Mouse (Mus musculus): ENCODE measurements around the gene Scarb2. TPM values are rescaled to one million over a fixed set of nuclear protein-coding genes. Genes with fewer than 3 reads are reported as not detected.
A peak's percentile ranks its signal among the peaks of the same experiment; 100 is the strongest.

The Scarb2 gene
- polyA plus RNA-seq, 1 experiment from 2014 or later = 7.0 TPM

DNA sequence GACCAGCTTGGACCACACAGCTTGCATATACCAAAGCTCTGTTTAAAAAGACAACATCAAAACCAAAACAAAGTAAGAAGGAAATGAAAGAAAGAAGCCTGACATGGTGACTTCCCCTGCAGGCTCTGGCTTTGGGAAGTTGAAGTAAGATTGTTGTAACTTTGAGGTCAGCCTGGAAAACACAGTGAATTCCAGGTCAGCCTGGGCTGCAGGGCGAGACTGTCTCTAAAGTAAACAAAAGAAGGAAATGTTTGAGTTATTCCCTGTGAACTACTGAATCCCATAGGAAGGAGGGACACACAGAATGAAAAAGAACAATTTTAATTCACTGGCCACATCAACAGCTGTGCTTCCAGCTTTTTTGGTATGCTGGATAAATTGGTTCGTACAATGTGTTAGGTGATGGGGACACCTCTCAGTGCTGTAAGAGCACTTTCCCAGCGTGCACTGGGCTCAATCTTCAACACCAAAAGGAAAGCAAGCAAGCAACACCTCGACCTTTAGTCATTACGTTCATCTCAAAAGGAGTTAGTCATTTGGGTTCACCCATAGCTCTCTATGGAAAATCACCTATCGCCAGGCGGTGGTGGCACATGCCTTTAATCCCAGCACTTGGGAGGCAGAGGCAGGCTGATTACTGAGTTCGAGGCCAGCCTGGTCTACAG lies 39.4 kb downstream of the Scarb2 start:
- H3K9ac ChIP-seq (ENCODE audit: low read length) = no peak overlapping the region
- H3K4me1 ChIP-seq (ENCODE audit: control insufficient read depth, insufficient read depth, low read length) = no peaks in the 10 kb centered on the region
- H3K27ac ChIP-seq (replicated peaks; ENCODE audit: low read depth, low read length) = no peak overlapping the region
- no peaks in the 10 kb centered on the region for H3K27me3 ChIP-seq (ENCODE audit: control insufficient read depth, insufficient read depth, low read length)
- WGBS = 85% methylated on average over 8 of the region's 8 CpGs
- no peaks in the 10 kb centered on the region for H3K9me3 ChIP-seq (ENCODE audit: control insufficient read depth, low read length)
- H3K4me3 ChIP-seq (ENCODE audit: low read depth, low read length) = no peak overlapping the region
- ATAC-seq (ENCODE audit: insufficient number of reproducible peaks, low FRiP score, low TSS enrichment, low read depth) = no peak
- no peak for DNase-seq (ENCODE audit: low spot score)
- no peaks in the 10 kb centered on the region for H3K36me3 ChIP-seq (ENCODE audit: control insufficient read depth, insufficient read depth, low read length)
- no peak overlapping the region for H3K4me2 ChIP-seq (ENCODE audit: low read depth, severe bottlenecking)

GRCm38 (mm10) chr5:92465511-92465910 lies 41.1 kb downstream of the Scarb2 start:
- no peak overlapping the region for H3K4me3 ChIP-seq (ENCODE audit: low read depth, low read length)
- H3K4me1 ChIP-seq (ENCODE audit: control insufficient read depth, insufficient read depth, low read length) = no peaks in the 10 kb centered on the region
- H3K9ac ChIP-seq (ENCODE audit: low read length) = no peak overlapping the region
- ATAC-seq (ENCODE audit: insufficient number of reproducible peaks, low FRiP score, low TSS enrichment, low read depth) (no peak), DNase-seq (ENCODE audit: low spot score) (no peak)
- H3K9me3 ChIP-seq (ENCODE audit: control insufficient read depth, low read length) = no peaks in the 10 kb centered on the region
- no peaks in the 10 kb centered on the region for H3K27me3 ChIP-seq (ENCODE audit: control insufficient read depth, insufficient read depth, low read length)
- H3K36me3 ChIP-seq (ENCODE audit: control insufficient read depth, insufficient read depth, low read length) = no peaks in the 10 kb centered on the region
- H3K4me2 ChIP-seq (ENCODE audit: low read depth, severe bottlenecking) = no peak overlapping the region
- WGBS = 84% methylated on average over 5 of the region's 5 CpGs
- no peak overlapping the region for H3K27ac ChIP-seq (replicated peaks; ENCODE audit: low read depth, low read length)

DNA sequence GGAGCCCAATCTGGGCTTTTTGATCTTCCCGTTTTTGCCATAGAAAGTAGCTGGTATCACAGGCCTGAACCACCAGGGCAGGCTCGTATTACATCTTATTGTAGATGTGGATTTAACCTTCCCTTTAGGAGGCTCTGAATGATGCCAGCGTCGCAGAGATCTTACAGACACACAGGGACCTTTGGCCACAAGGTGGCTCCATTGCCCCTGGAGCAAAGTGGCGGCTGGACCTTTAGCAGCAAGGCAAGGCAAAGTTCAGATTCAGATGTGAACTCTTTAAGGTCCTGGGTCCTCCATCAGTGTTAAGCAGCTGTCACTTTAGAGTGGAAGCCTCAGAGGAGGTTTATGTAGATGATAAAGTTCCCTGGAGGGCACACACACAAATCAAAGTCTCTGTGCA lies 45.3 kb downstream of the Scarb2 start:
- Histone ChIP-seq H3K4me2 (ENCODE audit: low read depth, severe bottlenecking) (no peak overlapping the region), H3K27me3 (ENCODE audit: control insufficient read depth, insufficient read depth, low read length) (no peaks in the 10 kb centered on the region), H3K4me1 (ENCODE audit: control insufficient read depth, insufficient read depth, low read length) (no peaks in the 10 kb centered on the region), H3K9ac (ENCODE audit: low read length) (no peak overlapping the region), H3K4me3 (ENCODE audit: low read depth, low read length) (no peak overlapping the region), H3K27ac (replicated peaks; ENCODE audit: low read depth, low read length) (no peak overlapping the region), H3K36me3 (ENCODE audit: control insufficient read depth, insufficient read depth, low read length) (no peaks in the 10 kb centered on the region), H3K9me3 (ENCODE audit: control insufficient read depth, low read length) (no peaks in the 10 kb centered on the region)
- DNase-seq (ENCODE audit: low spot score) (peak; percentile 73), ATAC-seq (ENCODE audit: insufficient number of reproducible peaks, low FRiP score, low TSS enrichment, low read depth) (no peak)
- WGBS = 10% methylated on average over 5 of the region's 5 CpGs

DNA sequence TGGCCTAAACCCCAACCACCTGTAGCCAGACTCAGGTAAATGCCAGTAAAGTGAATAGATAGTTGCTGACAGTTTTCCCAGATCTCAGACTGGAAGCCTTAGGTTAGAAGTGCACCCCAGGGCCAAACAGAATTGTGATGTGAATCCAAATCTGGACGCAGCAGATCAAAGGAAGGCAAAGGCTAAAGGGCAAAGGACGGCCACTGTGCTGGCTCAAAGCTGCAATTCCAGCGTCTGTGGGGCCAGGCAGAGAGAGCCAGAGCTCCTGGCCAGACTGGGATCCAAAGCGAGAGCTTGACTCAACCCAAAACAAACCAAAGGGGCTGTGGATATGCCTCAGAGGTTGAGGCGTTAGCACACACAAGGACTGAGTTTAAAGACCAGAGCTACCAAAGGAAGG lies 47.9 kb downstream of the Scarb2 start:
- H3K4me1 ChIP-seq (ENCODE audit: control insufficient read depth, insufficient read depth, low read length) = no peaks in the 10 kb centered on the region
- H3K27ac ChIP-seq (replicated peaks; ENCODE audit: low read depth, low read length) = no peak overlapping the region
- no peak overlapping the region for H3K4me3 ChIP-seq (ENCODE audit: low read depth, low read length)
- WGBS = 28% methylated on average over 5 of the region's 5 CpGs
- H3K9me3 ChIP-seq (ENCODE audit: control insufficient read depth, low read length) = no peaks in the 10 kb centered on the region
- DNase-seq (ENCODE audit: low spot score) (no peak), ATAC-seq (ENCODE audit: insufficient number of reproducible peaks, low FRiP score, low TSS enrichment, low read depth) (no peak)
- no peaks in the 10 kb centered on the region for H3K27me3 ChIP-seq (ENCODE audit: control insufficient read depth, insufficient read depth, low read length)
- no peaks in the 10 kb centered on the region for H3K36me3 ChIP-seq (ENCODE audit: control insufficient read depth, insufficient read depth, low read length)
- H3K9ac ChIP-seq (ENCODE audit: low read length) = no peak overlapping the region
- H3K4me2 ChIP-seq (ENCODE audit: low read depth, severe bottlenecking) = no peak overlapping the region

DNA sequence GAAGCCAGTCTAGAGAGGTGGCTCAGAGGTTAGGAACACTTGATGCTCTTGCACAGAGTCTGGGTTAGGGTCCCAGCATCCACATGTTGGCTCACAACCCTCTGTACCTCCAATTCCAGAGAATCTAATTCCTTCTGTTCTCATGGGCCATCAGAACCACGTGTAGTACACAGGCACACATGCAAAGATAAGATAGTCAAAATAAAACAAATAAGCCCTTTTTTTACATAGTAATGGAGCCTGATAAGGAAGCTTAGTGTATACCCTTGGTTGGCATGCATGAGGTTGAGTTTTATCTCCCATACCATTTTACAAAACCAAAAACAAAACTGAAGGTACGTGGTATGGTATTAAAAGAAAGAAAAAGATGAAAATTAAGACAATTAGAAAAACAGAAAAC lies 49.2 kb downstream of the Scarb2 start:
- H3K4me1 ChIP-seq (ENCODE audit: control insufficient read depth, insufficient read depth, low read length) = no peaks in the 10 kb centered on the region
- no peaks in the 10 kb centered on the region for H3K27me3 ChIP-seq (ENCODE audit: control insufficient read depth, insufficient read depth, low read length)
- H3K36me3 ChIP-seq (ENCODE audit: control insufficient read depth, insufficient read depth, low read length) = no peaks in the 10 kb centered on the region
- H3K4me3 ChIP-seq (ENCODE audit: low read depth, low read length) = no peak overlapping the region
- H3K9me3 ChIP-seq (ENCODE audit: control insufficient read depth, low read length) = no peaks in the 10 kb centered on the region
- no peak overlapping the region for H3K27ac ChIP-seq (replicated peaks; ENCODE audit: low read depth, low read length)
- no peak for ATAC-seq (ENCODE audit: insufficient number of reproducible peaks, low FRiP score, low TSS enrichment, low read depth)
- no peak overlapping the region for H3K4me2 ChIP-seq (ENCODE audit: low read depth, severe bottlenecking)
- H3K9ac ChIP-seq (ENCODE audit: low read length) = no peak overlapping the region
- 86% methylated on average over 2 of the region's 2 CpGs for WGBS
- no peak for DNase-seq (ENCODE audit: low spot score)

- Histone ChIP-seq H3K9ac (ENCODE audit: low read length) (no peak overlapping the region), H3K4me1 (ENCODE audit: control insufficient read depth, insufficient read depth, low read length) (no peaks in the 10 kb centered on the region), H3K9me3 (ENCODE audit: control insufficient read depth, low read length) (no peaks in the 10 kb centered on the region), H3K4me2 (ENCODE audit: low read depth, severe bottlenecking) (no peak overlapping the region), H3K36me3 (ENCODE audit: control insufficient read depth, insufficient read depth, low read length) (no peaks in the 10 kb centered on the region), H3K4me3 (ENCODE audit: low read depth, low read length) (no peak overlapping the region), H3K27me3 (ENCODE audit: control insufficient read depth, insufficient read depth, low read length) (no peaks in the 10 kb centered on the region), H3K27ac (replicated peaks; ENCODE audit: low read depth, low read length) (no peak overlapping the region)
- 94% methylated on average over 5 of the region's 5 CpGs for WGBS
- ATAC-seq (ENCODE audit: insufficient number of reproducible peaks, low FRiP score, low TSS enrichment, low read depth) (no peak), DNase-seq (ENCODE audit: low spot score) (no peak)
Measured at GRCm38 (mm10) chr5:92452876-92453275, 53.8 kb downstream of the Scarb2 start.

GRCm38 (mm10) chr5:92446736-92447135 lies 59.9 kb downstream of the Scarb2 start:
- WGBS = 92% methylated on average over 5 of the region's 5 CpGs
- Histone ChIP-seq H3K27me3 (ENCODE audit: control insufficient read depth, insufficient read depth, low read length) (no peaks in the 10 kb centered on the region), H3K4me1 (ENCODE audit: control insufficient read depth, insufficient read depth, low read length) (no peaks in the 10 kb centered on the region), H3K4me2 (ENCODE audit: low read depth, severe bottlenecking) (no peak overlapping the region), H3K9ac (ENCODE audit: low read length) (no peak overlapping the region), H3K36me3 (ENCODE audit: control insufficient read depth, insufficient read depth, low read length) (no peaks in the 10 kb centered on the region), H3K4me3 (ENCODE audit: low read depth, low read length) (no peak overlapping the region), H3K9me3 (ENCODE audit: control insufficient read depth, low read length) (no peaks in the 10 kb centered on the region), H3K27ac (replicated peaks; ENCODE audit: low read depth, low read length) (no peak overlapping the region)
- ATAC-seq (ENCODE audit: insufficient number of reproducible peaks, low FRiP score, low TSS enrichment, low read depth) = no peak
- no peak for DNase-seq (ENCODE audit: low spot score)

DNA sequence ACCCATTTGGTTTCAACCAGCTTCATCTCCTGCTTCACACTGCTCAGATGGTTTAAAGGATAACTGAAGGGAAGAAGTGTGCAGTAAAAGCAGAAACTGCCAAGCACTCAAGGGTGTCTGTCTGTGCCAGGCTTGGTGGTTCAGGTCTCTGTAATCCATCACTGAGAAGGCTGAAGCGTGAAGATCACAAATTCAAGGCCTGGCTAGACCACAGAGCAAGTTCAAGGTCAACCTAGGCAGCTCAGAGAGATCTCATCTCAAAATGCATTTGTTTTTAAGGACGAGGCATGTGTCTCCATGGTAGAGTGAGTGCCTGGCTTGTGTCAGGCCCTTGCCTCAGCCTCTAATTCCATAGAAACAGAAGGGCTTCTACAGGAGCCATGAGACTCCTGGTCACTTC lies 61.6 kb downstream of the Scarb2 start:
- Histone ChIP-seq H3K9ac (ENCODE audit: low read length) (no peak overlapping the region), H3K36me3 (ENCODE audit: control insufficient read depth, insufficient read depth, low read length) (no peaks in the 10 kb centered on the region), H3K27me3 (ENCODE audit: control insufficient read depth, insufficient read depth, low read length) (no peaks in the 10 kb centered on the region), H3K4me1 (ENCODE audit: control insufficient read depth, insufficient read depth, low read length) (no peaks in the 10 kb centered on the region), H3K9me3 (ENCODE audit: control insufficient read depth, low read length) (no peaks in the 10 kb centered on the region), H3K27ac (replicated peaks; ENCODE audit: low read depth, low read length) (no peak overlapping the region), H3K4me3 (ENCODE audit: low read depth, low read length) (no peak overlapping the region), H3K4me2 (ENCODE audit: low read depth, severe bottlenecking) (no peak overlapping the region)
- ATAC-seq (ENCODE audit: insufficient number of reproducible peaks, low FRiP score, low TSS enrichment, low read depth) (no peak), DNase-seq (ENCODE audit: low spot score) (no peak)
- 88% methylated on average over 2 of the region's 2 CpGs for WGBS

DNA sequence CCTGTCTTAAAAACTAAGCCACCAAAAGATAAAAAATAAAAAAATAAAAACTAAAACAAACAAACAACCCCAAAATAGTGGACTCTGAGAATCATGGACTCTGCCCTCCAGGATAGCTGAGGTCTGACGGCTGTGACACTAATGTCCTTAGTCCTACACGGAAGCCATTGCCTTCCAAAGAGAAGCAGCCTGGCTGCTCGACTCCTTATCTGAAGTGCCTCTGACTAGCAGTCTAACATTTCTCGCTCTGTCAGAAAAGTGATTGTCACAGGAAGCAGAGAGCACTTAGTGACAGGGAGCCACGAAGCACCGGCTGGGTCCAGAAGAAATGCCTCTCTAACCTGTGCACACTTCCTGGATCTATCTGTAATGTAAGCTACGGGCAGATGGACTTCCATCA lies 63.7 kb downstream of the Scarb2 start:
- WGBS = 89% methylated on average over 7 of the region's 7 CpGs
- ATAC-seq (ENCODE audit: insufficient number of reproducible peaks, low FRiP score, low TSS enrichment, low read depth) = no peak
- H3K9me3 ChIP-seq (ENCODE audit: control insufficient read depth, low read length) = no peaks in the 10 kb centered on the region

More for the DNA sequence above, 63.7 kb downstream of the Scarb2 start:
- no peaks in the 10 kb centered on the region for H3K4me1 ChIP-seq (ENCODE audit: control insufficient read depth, insufficient read depth, low read length)
- no peak for DNase-seq (ENCODE audit: low spot score)
- no peaks in the 10 kb centered on the region for H3K27me3 ChIP-seq (ENCODE audit: control insufficient read depth, insufficient read depth, low read length)
- no peak overlapping the region for H3K4me2 ChIP-seq (ENCODE audit: low read depth, severe bottlenecking)
- no peak overlapping the region for H3K4me3 ChIP-seq (ENCODE audit: low read depth, low read length)
- no peak overlapping the region for H3K27ac ChIP-seq (replicated peaks; ENCODE audit: low read depth, low read length)
- no peaks in the 10 kb centered on the region for H3K36me3 ChIP-seq (ENCODE audit: control insufficient read depth, insufficient read depth, low read length)
- H3K9ac ChIP-seq (ENCODE audit: low read length) = no peak overlapping the region

All from limb, embryonic 11.5 days (tissue).